Mouse (Mus musculus): ENCODE measurements around the gene Slc35f4.

DNA sequence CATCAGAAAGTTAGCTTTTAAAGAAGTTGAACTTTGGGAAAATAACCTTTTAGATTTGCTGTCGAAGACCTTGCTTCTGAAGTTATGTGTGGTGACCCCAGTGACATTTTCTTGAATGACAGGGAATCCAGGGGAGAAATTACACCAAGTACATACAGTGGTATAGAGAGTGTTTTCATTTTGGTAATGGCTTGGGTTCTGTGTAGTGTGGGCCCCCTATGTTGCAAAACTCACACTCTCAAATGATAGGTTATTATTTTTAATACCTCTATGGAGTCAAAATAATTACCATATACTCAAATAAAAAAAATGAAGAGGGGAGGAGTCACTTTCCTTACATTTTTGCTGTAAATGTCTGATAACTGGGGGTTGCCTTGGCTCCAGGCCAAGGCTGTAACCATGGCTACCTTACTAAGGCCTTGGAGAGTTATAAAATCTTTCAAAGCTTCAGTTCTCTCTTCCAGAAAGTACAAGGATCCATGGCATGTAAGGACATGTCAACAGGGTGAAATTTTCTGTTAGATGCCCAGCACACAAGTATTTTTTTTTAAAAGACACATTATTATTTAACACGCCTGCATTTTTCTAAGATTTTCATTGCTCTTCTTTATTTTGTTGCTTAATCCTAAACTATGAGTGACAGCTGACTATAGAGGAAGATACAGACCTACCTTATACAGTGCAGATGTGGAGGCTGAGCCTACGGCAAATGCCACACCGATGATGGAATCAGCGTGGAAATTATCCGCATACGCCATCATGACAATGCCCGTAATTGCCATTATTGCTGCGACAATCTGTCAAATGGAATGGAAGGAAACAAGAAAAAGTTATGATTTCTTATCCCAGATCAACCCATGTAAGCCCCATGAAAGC, 220.1 kb downstream of the Slc35f4 start:
- TF ChIP-seq CTCF (IDR thresholded peaks at IDR 0.05; ENCODE audit: low read depth, low read length) (no peak), POLR2A (IDR thresholded peaks at IDR 0.05; ENCODE audit: extremely low read depth, insufficient read depth, low read length) (no peak)
